Mouse (Mus musculus): ENCODE measurements at regions not wholly inside any gene's neighbourhood (a gene's known extent, or its start where the extent isn't known, plus 50 kb on each side); places are given as distances from the start of the nearest gene placed in this dataset.

- no peak for DNase-seq
These were observed 57.8 kb upstream of the Zfand5 start for GRCm38 (mm10) chr19:21214253-21214652.

- no peak for DNase-seq
These were observed 78.6 kb upstream of the Zfand5 start for GRCm38 (mm10) chr19:21193461-21193860.

- DNase-seq: no peak
These were observed 79.5 kb upstream of the Zfand5 start for GRCm38 (mm10) chr19:21192576-21192975.

GRCm38 (mm10) chr19:21189216-21189615 lies 82.9 kb upstream of the Zfand5 start:
- no peak for DNase-seq

GRCm38 (mm10) chr19:21186656-21187055 lies 85.4 kb upstream of the Zfand5 start:
- no peak for DNase-seq

- DNase-seq: no peak
These were observed 86.1 kb upstream of the Zfand5 start for GRCm38 (mm10) chr19:21186016-21186415.

- no peak for DNase-seq
These were observed 89.0 kb upstream of the Zfand5 start for GRCm38 (mm10) chr19:21183028-21183427.

GRCm38 (mm10) chr19:21179886-21180285 lies 92.2 kb upstream of the Zfand5 start:
- DNase-seq: no peak

- peak; percentile 23 for DNase-seq
These were observed 96.6 kb upstream of the Zfand5 start for GRCm38 (mm10) chr19:21175426-21175831.

GRCm38 (mm10) chr19:21174636-21175035 lies 97.4 kb upstream of the Zfand5 start:
- peak; percentile 19 for DNase-seq

GRCm38 (mm10) chr19:21173896-21174483 lies 98.1 kb upstream of the Zfand5 start:
- DNase-seq: peak; percentile 54

GRCm38 (mm10) chr19:21171191-21171590 lies 100.9 kb upstream of the Zfand5 start:
- no peak for DNase-seq

GRCm38 (mm10) chr19:21170785-21171184 lies 101.3 kb upstream of the Zfand5 start:
- DNase-seq: no peak

GRCm38 (mm10) chr19:21166939-21167338 lies 105.1 kb upstream of the Zfand5 start:
- no peak for DNase-seq

GRCm38 (mm10) chr19:21166465-21166860 lies 105.6 kb upstream of the Zfand5 start:
- DNase-seq: no peak

GRCm38 (mm10) chr19:21165763-21166464 lies 106.2 kb upstream of the Zfand5 start:
- no peak for DNase-seq

- no peak for DNase-seq
These were observed 108.1 kb upstream of the Zfand5 start for GRCm38 (mm10) chr19:21163978-21164377.

- DNase-seq: no peak
These were observed 111.1 kb upstream of the Zfand5 start for GRCm38 (mm10) chr19:21160946-21161345.

- DNase-seq: no peak
These were observed 112.6 kb upstream of the Zfand5 start for GRCm38 (mm10) chr19:21159189-21160137.

- DNase-seq: no peak
These were observed 117.9 kb upstream of the Zfand5 start for GRCm38 (mm10) chr19:21154162-21154561.

GRCm38 (mm10) chr19:21152027-21152426 lies 120.1 kb upstream of the Zfand5 start:
- no peak for DNase-seq

- DNase-seq: no peak
These were observed 121.2 kb upstream of the Zfand5 start for GRCm38 (mm10) chr19:21150849-21151248.

- no peak for DNase-seq
These were observed 121.8 kb upstream of the Zfand5 start for GRCm38 (mm10) chr19:21150241-21150640.

All from thymus, postnatal 25 days (tissue).